Mouse (Mus musculus): ENCODE data around the gene Zan. TPM values are rescaled to one million over a fixed set of nuclear protein-coding genes. Genes with fewer than 3 reads are reported as not detected.
A peak's percentile ranks its signal among the peaks of the same experiment; 100 is the strongest.

Zan gene
- polyA plus RNA-seq, 1 experiment from 2014 or later, result 0.18 TPM

DNA sequence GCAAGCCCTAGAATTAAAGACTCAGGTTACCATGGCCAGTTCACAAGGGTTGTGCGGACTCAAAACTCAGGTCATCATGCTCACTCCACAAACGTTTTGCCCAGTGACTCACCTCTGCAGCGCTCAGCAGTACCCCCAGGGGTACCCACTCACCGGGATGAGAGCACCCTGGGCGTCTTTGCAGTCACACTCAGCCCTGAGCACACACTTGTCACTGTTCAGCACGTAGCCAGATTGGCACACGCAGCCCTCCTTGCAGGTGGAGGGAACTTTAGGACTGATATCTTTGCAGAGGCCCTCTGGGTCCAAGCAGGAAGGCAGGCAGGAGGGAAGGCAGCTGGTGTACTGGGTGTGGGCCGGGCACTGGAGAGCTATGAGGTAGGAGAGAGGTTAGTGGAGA is 65.6 kb downstream of the Zan start:
- no peak for TF ChIP-seq CTCF (IDR thresholded peaks at IDR 0.05; ENCODE audit: low read depth)
- H3K9ac ChIP-seq, result no peak overlapping the region
- H3K4me3 ChIP-seq (ENCODE audit: low read depth, low read length), result no peak overlapping the region
- 48% methylated on average over 8 of the region's 8 CpGs for WGBS
- no peak for ATAC-seq (ENCODE audit: insufficient read depth)
- H3K9me3 ChIP-seq (ENCODE audit: low read depth, low read length), result no peaks in the 10 kb centered on the region
- H3K36me3 ChIP-seq (ENCODE audit: insufficient read depth), result no peaks in the 10 kb centered on the region
- no peak overlapping the region for H3K27ac ChIP-seq (ENCODE audit: low read depth)
- no peak for DNase-seq
- H3K4me2 ChIP-seq, result no peak overlapping the region
- H3K27me3 ChIP-seq (ENCODE audit: insufficient read depth, low read length), result no peaks in the 10 kb centered on the region
- no peaks in the 10 kb centered on the region for H3K4me1 ChIP-seq (ENCODE audit: insufficient read depth)

DNA sequence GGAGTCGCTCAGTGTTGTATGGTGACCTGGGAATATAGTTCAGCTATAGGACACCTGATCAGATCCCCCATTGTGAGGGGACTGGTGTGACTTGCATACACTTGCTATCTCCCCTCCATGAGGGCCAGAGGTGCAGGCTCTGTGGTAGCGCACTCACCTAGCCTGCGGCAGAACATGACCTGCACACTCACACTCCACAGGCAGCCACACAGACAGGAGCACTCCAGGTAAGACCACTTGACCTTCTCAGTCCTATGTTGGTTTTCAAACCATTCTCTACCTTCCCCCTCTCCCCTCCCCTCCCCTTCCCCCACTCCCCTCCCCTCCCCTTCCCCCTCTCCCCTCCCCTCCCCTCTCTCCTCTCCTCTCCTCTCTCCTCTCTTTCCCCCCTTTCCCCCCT is 66.3 kb downstream of the Zan start:
- Histone ChIP-seq H3K9ac (no peak overlapping the region), H3K4me3 (ENCODE audit: low read depth, low read length) (no peak overlapping the region), H3K4me2 (no peak overlapping the region), H3K27me3 (ENCODE audit: insufficient read depth, low read length) (no peaks in the 10 kb centered on the region), H3K36me3 (ENCODE audit: insufficient read depth) (no peaks in the 10 kb centered on the region), H3K9me3 (ENCODE audit: low read depth, low read length) (no peaks in the 10 kb centered on the region), H3K4me1 (ENCODE audit: insufficient read depth) (no peaks in the 10 kb centered on the region), H3K27ac (ENCODE audit: low read depth) (no peak overlapping the region)
- WGBS, result 61% methylated on average over 3 of the region's 3 CpGs
- no peak for TF ChIP-seq CTCF (IDR thresholded peaks at IDR 0.05; ENCODE audit: low read depth)
- ATAC-seq (ENCODE audit: insufficient read depth) (no peak; the same call in 1 of the 2 replicates), DNase-seq (no peak)

DNA sequence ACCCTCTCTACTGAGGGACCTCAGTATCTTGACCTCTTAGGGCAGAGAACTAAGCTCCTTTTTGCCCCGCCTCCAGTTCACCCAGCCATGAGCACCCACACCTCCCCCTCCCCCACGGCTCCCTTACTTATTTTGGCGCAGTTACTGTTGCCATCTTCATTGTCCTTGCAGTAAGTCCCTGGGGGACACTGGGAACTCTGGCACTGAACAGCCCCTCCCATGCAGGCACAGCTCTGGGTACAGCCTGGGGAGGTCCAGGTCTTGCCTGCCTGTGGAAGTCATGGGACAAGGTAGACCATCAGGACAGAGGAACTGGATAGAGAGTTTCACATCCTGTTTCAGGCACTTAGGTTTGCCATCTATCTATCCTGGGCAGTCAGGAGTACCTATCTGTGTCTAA is 66.8 kb downstream of the Zan start:
- DNase-seq (no peak), ATAC-seq (ENCODE audit: insufficient read depth) (no peak)
- no peaks in the 10 kb centered on the region for H3K27me3 ChIP-seq (ENCODE audit: insufficient read depth, low read length)
- no peak overlapping the region for H3K27ac ChIP-seq (ENCODE audit: low read depth)
- no peak overlapping the region for H3K4me2 ChIP-seq
- H3K4me3 ChIP-seq (ENCODE audit: low read depth, low read length), result no peak overlapping the region
- no peak for TF ChIP-seq CTCF (IDR thresholded peaks at IDR 0.05; ENCODE audit: low read depth)
- no peaks in the 10 kb centered on the region for H3K36me3 ChIP-seq (ENCODE audit: insufficient read depth)
- 64% methylated on average over 3 of the region's 3 CpGs for WGBS
- H3K4me1 ChIP-seq (ENCODE audit: insufficient read depth), result no peaks in the 10 kb centered on the region
- H3K9ac ChIP-seq, result no peak overlapping the region
- H3K9me3 ChIP-seq (ENCODE audit: low read depth, low read length), result no peaks in the 10 kb centered on the region

DNA sequence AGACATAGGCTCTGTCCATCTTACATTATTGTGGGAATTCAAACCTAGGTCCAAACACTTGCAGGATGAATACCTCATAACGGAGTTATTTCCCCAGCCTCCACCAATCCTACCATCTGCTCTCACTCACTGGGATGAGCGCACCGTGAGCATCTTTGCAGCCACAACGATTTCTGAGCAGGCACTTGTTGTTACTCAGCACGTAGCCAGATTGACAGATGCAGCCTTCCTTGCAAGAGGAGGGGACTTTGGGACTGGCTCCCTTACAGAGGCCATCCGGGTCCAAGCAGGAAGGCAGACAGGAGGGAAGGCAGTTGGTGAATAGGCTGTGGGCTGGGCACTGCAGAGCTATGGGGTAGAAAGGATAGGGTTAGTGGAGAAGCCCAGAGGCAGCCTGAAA is 67.4 kb downstream of the Zan start:
- DNase-seq (no peak), ATAC-seq (ENCODE audit: insufficient read depth) (no peak)
- H3K27me3 ChIP-seq (ENCODE audit: insufficient read depth, low read length), result no peaks in the 10 kb centered on the region
- no peaks in the 10 kb centered on the region for H3K36me3 ChIP-seq (ENCODE audit: insufficient read depth)
- 61% methylated on average over 6 of the region's 6 CpGs for WGBS
- no peaks in the 10 kb centered on the region for H3K4me1 ChIP-seq (ENCODE audit: insufficient read depth)
- no peaks in the 10 kb centered on the region for H3K9me3 ChIP-seq (ENCODE audit: low read depth, low read length)
- no peak overlapping the region for H3K27ac ChIP-seq (ENCODE audit: low read depth)
- no peak overlapping the region for H3K4me3 ChIP-seq (ENCODE audit: low read depth, low read length)
- no peak for TF ChIP-seq CTCF (IDR thresholded peaks at IDR 0.05; ENCODE audit: low read depth)
- H3K9ac ChIP-seq, result no peak overlapping the region
- H3K4me2 ChIP-seq, result no peak overlapping the region

DNA sequence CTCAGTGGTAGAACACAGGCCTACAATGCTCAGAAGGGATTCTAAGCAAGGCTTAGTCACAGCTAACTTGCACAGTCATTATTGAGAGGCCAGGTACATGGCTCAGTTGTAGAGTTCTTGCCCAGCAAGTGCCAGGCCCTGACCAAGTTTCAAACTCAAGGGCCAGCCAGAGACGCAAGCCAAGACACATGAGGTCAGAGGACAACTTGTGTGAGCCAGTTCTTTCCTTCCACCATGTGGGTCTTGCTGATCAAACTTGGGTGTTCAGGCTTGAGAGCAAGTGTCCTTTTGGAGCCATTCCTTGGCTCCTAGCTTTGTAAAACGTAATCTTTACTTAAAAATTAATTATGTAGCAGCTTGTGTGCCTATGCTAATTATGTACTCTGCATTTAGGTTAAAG is 72.8 kb downstream of the Zan start:
- Histone ChIP-seq H3K36me3 (ENCODE audit: insufficient read depth) (no peaks in the 10 kb centered on the region), H3K4me1 (ENCODE audit: insufficient read depth) (no peaks in the 10 kb centered on the region), H3K4me3 (ENCODE audit: low read depth, low read length) (no peak overlapping the region), H3K27me3 (ENCODE audit: insufficient read depth, low read length) (no peaks in the 10 kb centered on the region), H3K9me3 (ENCODE audit: low read depth, low read length) (no peaks in the 10 kb centered on the region), H3K4me2 (no peak overlapping the region), H3K9ac (no peak overlapping the region), H3K27ac (ENCODE audit: low read depth) (no peak overlapping the region)
- ATAC-seq (ENCODE audit: insufficient read depth) (no peak), DNase-seq (no peak)
- no peak for TF ChIP-seq CTCF (IDR thresholded peaks at IDR 0.05; ENCODE audit: low read depth)
- WGBS, result 82% methylated on average over 2 of the region's 2 CpGs

DNA sequence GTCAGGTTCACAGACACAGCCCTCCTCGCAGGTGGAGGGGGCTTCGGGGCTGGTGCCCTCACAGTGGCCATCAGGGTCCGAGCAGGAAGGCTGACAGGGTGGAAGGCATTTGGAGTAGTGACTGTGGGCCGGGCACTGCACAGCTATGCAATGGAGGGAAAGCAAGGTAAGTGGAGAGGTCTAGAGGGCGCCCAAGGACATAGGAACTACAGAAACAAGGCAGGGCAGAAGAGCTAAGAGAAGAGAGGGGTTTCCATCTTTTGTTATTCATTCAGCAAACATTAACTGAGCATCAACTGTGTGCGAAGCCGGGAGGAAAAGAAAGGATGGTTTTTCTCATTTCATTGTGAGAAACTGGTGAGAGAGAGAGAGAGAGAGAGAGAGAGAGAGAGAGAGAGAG is 82.4 kb downstream of the Zan start:
- no peaks in the 10 kb centered on the region for H3K27me3 ChIP-seq (ENCODE audit: insufficient read depth, low read length)
- H3K4me3 ChIP-seq (ENCODE audit: low read depth, low read length), result no peak overlapping the region
- DNase-seq (no peak), ATAC-seq (ENCODE audit: insufficient read depth) (no peak)
- 0 out of 2 replicates have a peak, but pooled peaks have one; percentile 10 for TF ChIP-seq CTCF (IDR thresholded peaks at IDR 0.05; ENCODE audit: low read depth)
- 42% methylated on average over 7 of the region's 7 CpGs for WGBS
- H3K4me1 ChIP-seq (ENCODE audit: insufficient read depth), result no peaks in the 10 kb centered on the region
- H3K36me3 ChIP-seq (ENCODE audit: insufficient read depth), result no peaks in the 10 kb centered on the region
- H3K4me2 ChIP-seq, result no peak overlapping the region
- H3K27ac ChIP-seq (ENCODE audit: low read depth), result no peak overlapping the region
- H3K9me3 ChIP-seq (ENCODE audit: low read depth, low read length), result no peaks in the 10 kb centered on the region
- no peak overlapping the region for H3K9ac ChIP-seq

DNA sequence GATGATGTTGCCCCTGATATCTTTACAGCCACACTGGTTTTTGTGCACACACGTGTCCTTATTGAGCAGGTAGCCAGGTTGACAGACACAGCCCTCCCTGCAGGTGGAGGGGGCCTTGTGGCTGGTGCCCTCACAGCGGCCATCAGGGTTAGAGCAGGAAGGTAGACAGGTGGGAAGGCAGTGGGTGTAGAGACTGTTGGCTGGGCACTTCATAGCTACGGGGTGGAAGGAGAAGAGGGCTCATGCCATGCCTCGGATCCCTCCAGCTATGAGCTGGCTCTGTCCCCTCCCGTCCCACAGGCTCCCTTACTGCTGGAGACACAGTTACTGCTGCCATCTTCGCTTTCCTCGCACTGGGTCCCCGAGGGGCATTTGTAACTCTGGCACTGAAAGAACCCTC is 85.2 kb downstream of the Zan start:
- no peaks in the 10 kb centered on the region for H3K27me3 ChIP-seq (ENCODE audit: insufficient read depth, low read length)
- TF ChIP-seq CTCF (IDR thresholded peaks at IDR 0.05; ENCODE audit: low read depth), result no peak
- no peak overlapping the region for H3K27ac ChIP-seq (ENCODE audit: low read depth)
- WGBS, result 75% methylated on average over 8 of the region's 8 CpGs
- DNase-seq (no peak), ATAC-seq (ENCODE audit: insufficient read depth) (no peak)
- H3K9ac ChIP-seq, result no peak overlapping the region
- no peaks in the 10 kb centered on the region for H3K36me3 ChIP-seq (ENCODE audit: insufficient read depth)
- H3K4me2 ChIP-seq, result no peak overlapping the region
- no peaks in the 10 kb centered on the region for H3K9me3 ChIP-seq (ENCODE audit: low read depth, low read length)
- H3K4me3 ChIP-seq (ENCODE audit: low read depth, low read length), result no peak overlapping the region
- H3K4me1 ChIP-seq (ENCODE audit: insufficient read depth), result no peaks in the 10 kb centered on the region

DNA sequence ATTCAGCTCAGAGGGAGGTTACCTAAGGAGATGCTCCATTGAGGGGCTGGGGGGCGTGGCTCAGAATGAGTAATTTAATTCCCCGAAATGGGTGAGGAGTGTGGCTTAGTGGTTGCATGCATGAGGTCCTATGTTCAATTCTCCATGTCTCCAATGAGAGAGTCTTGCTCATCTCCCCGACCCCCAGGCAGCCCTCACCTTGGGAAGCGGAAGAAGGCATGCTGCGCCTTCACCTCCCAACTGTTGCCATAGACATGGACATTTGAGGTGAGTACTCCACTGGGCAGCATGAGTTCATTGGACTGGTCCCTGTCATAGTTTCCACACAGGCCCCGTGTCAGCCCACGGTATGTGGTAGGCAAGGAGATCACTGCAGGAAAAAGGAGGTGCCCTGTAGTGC is 90.2 kb downstream of the Zan start:
- Histone ChIP-seq H3K4me2 (no peak overlapping the region), H3K27me3 (ENCODE audit: insufficient read depth, low read length) (no peaks in the 10 kb centered on the region), H3K4me3 (ENCODE audit: low read depth, low read length) (no peak overlapping the region), H3K27ac (ENCODE audit: low read depth) (no peak overlapping the region), H3K4me1 (ENCODE audit: insufficient read depth) (no peaks in the 10 kb centered on the region), H3K36me3 (ENCODE audit: insufficient read depth) (no peaks in the 10 kb centered on the region), H3K9ac (no peak overlapping the region), H3K9me3 (ENCODE audit: low read depth, low read length) (no peaks in the 10 kb centered on the region)
- WGBS, result 80% methylated on average over 7 of the region's 7 CpGs
- no peak for TF ChIP-seq CTCF (IDR thresholded peaks at IDR 0.05; ENCODE audit: low read depth)
- ATAC-seq (ENCODE audit: insufficient read depth) (no peak), DNase-seq (no peak)

Measured in lung, embryonic 14.5 days (tissue).